Mouse (Mus musculus) heart, embryonic 13.5 days (tissue): Measurements from ENCODE around the gene Prrx1. TPM values are rescaled to one million over a fixed set of nuclear protein-coding genes. Genes with fewer than 3 reads are reported as not detected.
A peak's percentile ranks its signal among the peaks of the same experiment; 100 is the strongest.

Source experiments
- ATAC-seq: fragments of 200-750 bp; cut with Nextera tagmentation; 2 replicates; pipeline ENCODE4 v1.8.0; 2017; ENCODE audit warnings: moderate TSS enrichment; ENCODE audit not compliant: insufficient number of reproducible peaks, low FRiP score, low TSS enrichment; ENCODE audit errors: extremely low read depth
- H3K27ac ChIP-seq: fragments of 300-500 bp; sonication (generic); replicated peaks from 2 replicates; pipeline ENCODE4 v1.5.1; 2015; ENCODE audit warnings: moderate library complexity, mild to moderate bottlenecking, inconsistent platforms
- H3K27me3 ChIP-seq: fragments of 300-500 bp; sonication (generic); replicated peaks from 2 replicates; pipeline ENCODE4 v1.6.1; 2015; ENCODE audit warnings: mild to moderate bottlenecking, inconsistent platforms
- H3K36me3 ChIP-seq: fragments of 300-500 bp; sonication (generic); 2 replicates; pipeline ENCODE4 v1.6.1; 2015; ENCODE audit warnings: mild to moderate bottlenecking, inconsistent platforms
- H3K4me1 ChIP-seq: fragments of 300-500 bp; sonication (generic); 2 replicates; pipeline ENCODE4 v1.6.1; 2015; ENCODE audit warnings: inconsistent platforms
- H3K4me2 ChIP-seq: fragments of 300-500 bp; sonication (generic); 2 replicates; pipeline ENCODE4 v1.6.1; 2015; ENCODE audit warnings: inconsistent platforms, mild to moderate bottlenecking, moderate library complexity
- H3K4me3 ChIP-seq: fragments of 300-500 bp; sonication (generic); 2 replicates; pipeline ENCODE4 v1.5.1; 2015; ENCODE audit warnings: moderate library complexity, mild to moderate bottlenecking, inconsistent platforms
- H3K9ac ChIP-seq: fragments of 300-500 bp; sonication (generic); 2 replicates; pipeline ENCODE4 v1.6.1; 2015; ENCODE audit warnings: inconsistent platforms, mild to moderate bottlenecking, moderate library complexity
- H3K9me3 ChIP-seq: fragments of 300-500 bp; sonication (generic); 2 replicates; pipeline ENCODE4 v1.6.1; 2016; ENCODE audit warnings: inconsistent platforms
- WGBS: fragments of 180-500 bp; shearing (Covaris S2); methylation state at CpG from one replicate; pipeline ENCODE4 v1.1.7; 2015; ENCODE audit warnings: mixed read lengths; 5-methylcytosine and 5-hydroxymethylcytosine counted together
- polyA plus RNA-seq: library from polyadenylated mRNA; unstranded; fragments of >200 nt; fragmentation: Nextera tagmentation; extraction: Ambion mirVana; gene quantifications from 2 replicates; pipeline ENCODE4 v1.2.1, GENCODE M21; 2015

Prrx1 gene
- polyA plus RNA-seq, 1 experiment from 2014 or later, result 8.2 TPM

GRCm38 (mm10) chr1:163311006-163311836, 2.3 kb downstream of the Prrx1 start:
- 27% methylated on average over 13 of the region's 13 CpGs for WGBS
- Histone ChIP-seq H3K4me1 (peaks cover 40% of the 10 kb centered on the region), H3K4me3 (peak overlapping the region; percentile 73), H3K36me3 (no peaks in the 10 kb centered on the region), H3K27ac (peak overlapping the region; percentile 77), H3K9me3 (no peaks in the 10 kb centered on the region), H3K9ac (peak overlapping the region; percentile 86), H3K4me2 (peak overlapping the region; percentile 97), H3K27me3 (peaks cover 89% of the 10 kb centered on the region)
- no peak for ATAC-seq

GRCm38 (mm10) chr1:163310023-163310754, 3.3 kb downstream of the Prrx1 start:
- 23% methylated on average over 8 of the region's 8 CpGs for WGBS
- H3K36me3 ChIP-seq, result no peaks in the 10 kb centered on the region
- peaks cover 39% of the 10 kb centered on the region for H3K4me1 ChIP-seq
- peak overlapping the region; percentile 73 for H3K4me3 ChIP-seq
- no peak overlapping the region for H3K27ac ChIP-seq
- peaks cover 78% of the 10 kb centered on the region for H3K27me3 ChIP-seq
- ATAC-seq, result no peak
- H3K9me3 ChIP-seq, result no peaks in the 10 kb centered on the region
- H3K4me2 ChIP-seq, result peak overlapping the region; percentile 97
- H3K9ac ChIP-seq, result peak overlapping the region; percentile 29; the same call in 1 of the 2 replicates

GRCm38 (mm10) chr1:163309466-163309865, 4.0 kb downstream of the Prrx1 start:
- WGBS, result 23% methylated on average over 2 of the region's 2 CpGs

GRCm38 (mm10) chr1:163308631-163309030, 4.9 kb downstream of the Prrx1 start:
- no peaks in the 10 kb centered on the region for H3K9me3 ChIP-seq
- no peaks in the 10 kb centered on the region for H3K36me3 ChIP-seq
- H3K27ac ChIP-seq, result no peak overlapping the region
- H3K9ac ChIP-seq, result peak overlapping the region; percentile 28; the same call in 1 of the 2 replicates
- H3K4me2 ChIP-seq, result peak overlapping the region; percentile 97
- peak overlapping the region; percentile 42 for H3K4me3 ChIP-seq
- 11% methylated on average over 24 of the region's 24 CpGs for WGBS
- H3K27me3 ChIP-seq, result peaks cover 67% of the 10 kb centered on the region
- no peak for ATAC-seq
- peaks cover 27% of the 10 kb centered on the region for H3K4me1 ChIP-seq

More at GRCm38 (mm10) chr1:163309466-163309865, 4.0 kb downstream of the Prrx1 start:
- H3K4me2 ChIP-seq, result peak overlapping the region; percentile 97
- peaks cover 72% of the 10 kb centered on the region for H3K27me3 ChIP-seq
- ATAC-seq, result no peak
- peaks cover 32% of the 10 kb centered on the region for H3K4me1 ChIP-seq
- no peaks in the 10 kb centered on the region for H3K36me3 ChIP-seq
- peak overlapping the region; percentile 73 for H3K4me3 ChIP-seq
- H3K27ac ChIP-seq, result no peak overlapping the region
- no peak overlapping the region for H3K9ac ChIP-seq
- no peaks in the 10 kb centered on the region for H3K9me3 ChIP-seq

- Histone ChIP-seq H3K36me3 (no peaks in the 10 kb centered on the region), H3K4me3 (no peak overlapping the region), H3K27ac (no peak overlapping the region), H3K9ac (no peak overlapping the region), H3K4me1 (peaks cover 21% of the 10 kb centered on the region), H3K27me3 (peaks cover 61% of the 10 kb centered on the region), H3K4me2 (no peak overlapping the region), H3K9me3 (no peaks in the 10 kb centered on the region)
- no peak for ATAC-seq
- 41% methylated on average over 11 of the region's 11 CpGs for WGBS
Observed at GRCm38 (mm10) chr1:163307706-163308105, 5.8 kb downstream of the Prrx1 start.

GRCm38 (mm10) chr1:163305956-163306355, 7.6 kb downstream of the Prrx1 start:
- no peak for ATAC-seq
- Histone ChIP-seq H3K4me2 (no peak overlapping the region), H3K9ac (no peak overlapping the region), H3K4me1 (peaks cover 12% of the 10 kb centered on the region), H3K9me3 (no peaks in the 10 kb centered on the region), H3K36me3 (no peaks in the 10 kb centered on the region), H3K4me3 (no peak overlapping the region), H3K27ac (no peak overlapping the region), H3K27me3 (peaks cover 47% of the 10 kb centered on the region)
- 37% methylated on average over 1 of the region's 1 CpGs for WGBS

- ATAC-seq, result no peak
- H3K27ac ChIP-seq, result no peak overlapping the region
- no peak overlapping the region for H3K4me3 ChIP-seq
- peaks cover 36% of the 10 kb centered on the region for H3K27me3 ChIP-seq
- no peaks in the 10 kb centered on the region for H3K9me3 ChIP-seq
- H3K4me2 ChIP-seq, result no peak overlapping the region
- H3K4me1 ChIP-seq, result peaks cover 12% of the 10 kb centered on the region
- H3K9ac ChIP-seq, result no peak overlapping the region
- WGBS, result 90% methylated on average over 3 of the region's 3 CpGs
- no peaks in the 10 kb centered on the region for H3K36me3 ChIP-seq
Observed at GRCm38 (mm10) chr1:163304837-163305236, 8.7 kb downstream of the Prrx1 start.

GRCm38 (mm10) chr1:163302292-163302691, 11.2 kb downstream of the Prrx1 start:
- no peak overlapping the region for H3K4me2 ChIP-seq
- H3K36me3 ChIP-seq, result no peaks in the 10 kb centered on the region
- no peak overlapping the region for H3K9ac ChIP-seq
- no peaks in the 10 kb centered on the region for H3K4me1 ChIP-seq
- H3K9me3 ChIP-seq, result no peaks in the 10 kb centered on the region
- H3K4me3 ChIP-seq, result no peak overlapping the region
- peaks cover 10% of the 10 kb centered on the region for H3K27me3 ChIP-seq
- no peak overlapping the region for H3K27ac ChIP-seq
- WGBS, result 32% methylated on average over 6 of the region's 6 CpGs
- no peak for ATAC-seq

- H3K36me3 ChIP-seq, result no peaks in the 10 kb centered on the region
- H3K9ac ChIP-seq, result no peak overlapping the region
- H3K4me3 ChIP-seq, result no peak overlapping the region
- no peak for ATAC-seq
- H3K4me1 ChIP-seq, result 0 out of 2 replicates have a peak, but pooled peaks cover 4% of the 10 kb centered on the region
- no peaks in the 10 kb centered on the region for H3K27me3 ChIP-seq
- no peak overlapping the region for H3K27ac ChIP-seq
- H3K9me3 ChIP-seq, result no peaks in the 10 kb centered on the region
- WGBS, result 76% methylated on average over 4 of the region's 4 CpGs
- H3K4me2 ChIP-seq, result no peak overlapping the region
Observed at GRCm38 (mm10) chr1:163293152-163293551, 20.4 kb downstream of the Prrx1 start.

GRCm38 (mm10) chr1:163291925-163292324, 21.6 kb downstream of the Prrx1 start:
- Histone ChIP-seq H3K36me3 (no peaks in the 10 kb centered on the region), H3K27me3 (no peaks in the 10 kb centered on the region), H3K4me1 (0 out of 2 replicates have a peak, but pooled peaks cover 4% of the 10 kb centered on the region), H3K4me3 (no peak overlapping the region), H3K9ac (no peak overlapping the region), H3K9me3 (no peaks in the 10 kb centered on the region), H3K4me2 (no peak overlapping the region), H3K27ac (no peak overlapping the region)
- ATAC-seq, result no peak
- WGBS, result 69% methylated on average over 2 of the region's 2 CpGs

GRCm38 (mm10) chr1:163289131-163289530, 24.4 kb downstream of the Prrx1 start:
- 72% methylated on average over 7 of the region's 7 CpGs for WGBS
- Histone ChIP-seq H3K9me3 (no peaks in the 10 kb centered on the region), H3K4me3 (no peak overlapping the region), H3K27me3 (no peaks in the 10 kb centered on the region), H3K4me2 (no peak overlapping the region), H3K36me3 (no peaks in the 10 kb centered on the region), H3K27ac (no peak overlapping the region), H3K4me1 (peaks cover 18% of the 10 kb centered on the region), H3K9ac (no peak overlapping the region)
- no peak for ATAC-seq
